Mouse (Mus musculus): ENCODE data around the gene Ankrd13d. TPM values are rescaled to one million over a fixed set of nuclear protein-coding genes. Genes with fewer than 3 reads are reported as not detected.

Gene Ankrd13d
- total RNA-seq, 2 experiments from 2014 or later: 1.0 to 1.4 TPM

- DNase-seq: no peak
- intact Hi-C loops (cut with DNase I): no loop called here
Observed at GRCm38 (mm10) chr19:4230415-4230814, 52.5 kb downstream of the Ankrd13d start.

DNA sequence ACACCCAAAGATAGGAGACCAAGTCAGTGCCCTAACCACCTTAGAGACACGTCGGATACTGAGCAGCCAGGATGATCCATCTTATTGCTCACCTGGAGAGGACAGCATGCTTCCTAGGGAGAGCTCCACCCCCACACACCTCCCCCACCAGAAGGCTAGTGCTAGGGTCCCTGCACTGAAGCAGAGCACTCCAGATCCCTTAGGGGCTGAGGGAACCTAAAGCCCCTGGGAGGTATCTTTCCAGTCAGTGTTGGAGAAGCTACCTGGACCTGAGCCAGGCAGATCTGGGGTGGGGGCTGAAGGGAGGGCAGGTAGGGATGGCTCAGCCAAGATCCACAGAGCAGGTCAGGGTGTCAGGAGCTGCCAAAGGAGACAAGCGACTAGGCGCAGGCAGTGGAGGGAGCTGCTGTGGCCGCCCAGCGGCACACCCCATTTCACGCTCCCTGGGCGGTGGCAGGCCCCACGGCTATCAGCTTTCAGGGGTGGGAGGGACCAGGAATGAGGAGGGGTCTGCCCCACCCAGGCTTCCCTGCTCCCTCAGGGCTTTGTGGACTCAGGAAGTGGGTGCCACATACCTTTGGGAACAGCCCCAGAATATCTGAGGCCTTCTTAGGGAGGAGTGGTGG, 53.4 kb downstream of the Ankrd13d start:
- peak in 1 of 2 experiments; percentile 22 for DNase-seq
- intact Hi-C loops (cut with DNase I): loop anchor here (2.0 to 5.0 kb wide), 4 partner anchors 57 to 177 kb away; partner anchors contain the start of gene Pitpnm1

GRCm38 (mm10) chr19:4228891-4229290, 54.0 kb downstream of the Ankrd13d start:
- no peak for DNase-seq
- intact Hi-C loops (cut with DNase I): loop anchor here (1.0 to 5.0 kb wide), 6 partner anchors 22 to 210 kb away; partner anchors contain the start of gene Pitpnm1

DNA sequence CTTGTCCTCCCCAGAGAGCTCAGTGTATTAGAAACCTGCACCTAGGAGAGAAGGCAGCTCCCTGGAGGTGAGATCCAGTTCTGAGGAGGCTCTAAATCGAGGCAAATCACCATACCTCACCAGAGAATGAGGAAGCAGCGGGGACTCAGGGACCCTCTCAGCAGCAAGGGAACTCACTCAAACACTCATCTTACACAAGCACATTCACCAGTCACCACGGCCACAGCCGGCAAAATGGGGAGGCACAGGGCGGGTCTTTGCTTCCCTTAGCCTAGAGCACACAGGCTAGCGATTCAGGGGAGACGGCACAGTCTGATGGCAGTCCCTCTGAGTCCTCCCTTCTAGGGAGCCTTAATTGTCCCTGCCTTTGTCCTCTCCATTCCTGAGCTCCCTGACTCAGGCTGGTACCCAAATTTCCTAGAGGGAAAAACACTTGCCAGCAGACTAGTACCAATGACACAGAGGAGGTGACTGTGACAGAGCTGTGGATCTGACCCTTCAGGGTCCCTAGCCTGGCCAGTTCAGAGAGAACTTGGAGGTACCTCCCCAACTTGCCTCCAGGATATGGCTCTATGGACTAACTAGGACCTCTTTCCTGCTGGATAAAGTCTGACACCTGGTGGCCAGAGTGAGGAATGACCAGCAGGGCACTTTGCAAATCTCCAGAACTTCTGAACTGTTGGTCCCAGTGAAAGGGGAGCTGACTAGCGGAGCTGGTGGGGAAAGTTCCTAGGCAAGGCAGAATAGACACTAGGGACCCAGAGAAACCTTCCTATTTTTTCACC, 54.9 kb downstream of the Ankrd13d start:
- peak; percentile 71 to 87 for DNase-seq
- intact Hi-C loops (cut with DNase I): loop anchor here (1.0 to 5.0 kb wide), 6 partner anchors 21 to 209 kb away; partner anchors contain the start of gene Pitpnm1

GRCm38 (mm10) chr19:4227446-4227845, 55.5 kb downstream of the Ankrd13d start:
- intact Hi-C loops (cut with DNase I): loop anchor here (5.0 kb wide), 2 partner anchors 55 to 175 kb away; no protein-coding TSS in a partner anchor
- DNase-seq: no peak

- no peak for DNase-seq
- intact Hi-C loops (cut with DNase I): loop anchor here (5.0 kb wide), 2 partner anchors 54 to 174 kb away; no protein-coding TSS in a partner anchor
Observed at GRCm38 (mm10) chr19:4226779-4227178, 56.2 kb downstream of the Ankrd13d start.

DNA sequence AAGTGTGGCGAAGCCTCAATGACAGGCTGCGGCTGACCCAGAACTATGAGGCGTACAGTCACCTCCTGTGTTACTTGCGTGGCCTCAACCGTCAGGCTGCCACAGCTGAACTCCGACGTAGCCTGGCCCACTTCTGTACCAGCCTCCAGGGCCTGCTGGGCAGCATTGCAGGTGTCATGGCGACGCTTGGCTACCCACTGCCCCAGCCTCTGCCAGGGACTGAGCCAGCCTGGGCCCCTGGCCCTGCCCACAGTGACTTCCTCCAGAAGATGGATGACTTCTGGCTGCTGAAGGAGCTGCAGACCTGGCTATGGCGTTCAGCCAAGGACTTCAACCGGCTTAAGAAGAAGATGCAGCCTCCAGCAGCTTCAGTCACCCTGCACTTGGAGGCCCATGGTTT, 60.8 kb downstream of the Ankrd13d start:
- intact Hi-C loops (cut with DNase I): no loop called here
- DNase-seq: no peak

DNA sequence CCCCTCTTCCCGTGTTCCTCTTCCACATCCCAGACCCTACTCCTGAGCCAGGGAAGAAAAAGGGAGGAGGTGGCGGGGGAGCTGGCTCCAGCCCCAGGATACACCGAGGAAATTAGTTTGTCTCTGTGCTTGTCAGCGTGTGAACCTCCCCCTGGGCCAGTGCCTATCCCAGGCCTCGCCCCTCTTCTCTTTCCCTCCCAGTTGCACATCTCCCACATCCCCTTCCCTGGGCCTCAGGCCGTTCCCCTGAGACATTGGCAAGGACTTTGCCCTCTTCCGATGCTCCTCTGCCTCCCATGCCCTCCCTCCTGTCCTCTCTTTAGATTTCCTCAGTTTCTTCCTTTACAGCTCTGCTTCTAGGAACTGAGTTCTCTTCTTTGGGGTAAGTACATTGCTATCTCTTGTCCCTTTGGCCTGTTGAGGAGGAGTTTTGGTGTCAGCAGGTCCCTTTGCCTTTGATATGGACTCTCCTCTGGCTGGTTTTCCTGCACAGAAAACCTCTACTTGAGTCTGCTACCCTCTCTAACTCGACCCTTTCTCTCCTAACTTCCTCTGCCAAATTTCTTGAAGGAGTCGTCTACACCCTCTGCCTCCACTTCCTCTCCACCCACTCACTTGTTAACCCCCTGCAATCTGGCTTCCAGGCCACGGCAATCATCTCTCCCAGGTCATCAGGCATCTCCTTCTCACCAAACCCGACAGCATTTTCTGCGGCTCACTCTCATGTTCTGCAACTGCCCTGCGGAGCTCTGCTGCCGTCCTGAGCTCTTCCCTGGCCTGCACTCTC, 61.8 kb downstream of the Ankrd13d start:
- peak in 1 of 2 experiments; percentile 43 for DNase-seq
- intact Hi-C loops (cut with DNase I): no loop called here

- intact Hi-C loops (cut with DNase I): no loop called here
- no peak for DNase-seq
Observed at GRCm38 (mm10) chr19:4220416-4220815, 62.5 kb downstream of the Ankrd13d start.

Small RNAs within 50 kb of the gene (microRNA-seq; reads per million reads assigned to microRNA genes)
- 0.54 to 7.1 reads per million in 2 experiments for gene Mir6985

Other genes with a start within 250 kb of the Ankrd13d start
- 100 to 1,000 TPM; 257 to 271 TPM for gene Gstp1, start 245.2 kb downstream of the Ankrd13d start, total RNA-seq (2021)
- 10 to 100 TPM; 80.8 to 90.7 TPM for gene Gstp2, start 237.1 kb downstream of the Ankrd13d start, total RNA-seq (2021)
- gene Gstp3, start 223.6 kb downstream of the Ankrd13d start, total RNA-seq (2021): not detected
- not detected for gene Cabp2, start 201.6 kb downstream of the Ankrd13d start, total RNA-seq (2021)
- 10 to 100 TPM; 24.2 to 27.5 TPM for gene Cdk2ap2, start 186.0 kb downstream of the Ankrd13d start, total RNA-seq (2021)
- 10 to 100 TPM; 25.0 to 26.4 TPM for gene Pitpnm1, start 183.1 kb downstream of the Ankrd13d start, total RNA-seq (2021)
- gene Aip, start 157.3 kb downstream of the Ankrd13d start, total RNA-seq (2021): 10 to 100 TPM; 47.0 to 60.6 TPM
- gene Gpr152, start 143.3 kb downstream of the Ankrd13d start, total RNA-seq (2021): not detected
- not detected for gene Cabp4, start 139.1 kb downstream of the Ankrd13d start, total RNA-seq (2021)
- gene Coro1b, start 134.5 kb downstream of the Ankrd13d start, total RNA-seq (2021): 10 to 100 TPM; 61.9 to 70.9 TPM
- 1 to 10 TPM; 3.2 to 6.7 TPM for gene Ptprcap, start 129.5 kb downstream of the Ankrd13d start, total RNA-seq (2021)
- 10 to 100 TPM; 21.6 to 23.6 TPM for gene Rps6kb2, start 119.8 kb downstream of the Ankrd13d start, total RNA-seq (2021)
- gene Carns1, start 107.7 kb downstream of the Ankrd13d start, total RNA-seq (2021): 10 to 100 TPM; 36.1 to 43.3 TPM
- gene Tbc1d10c, start 91.9 kb downstream of the Ankrd13d start, total RNA-seq (2021): 1 to 10 TPM; 4.0 to 7.5 TPM
- 100 to 1,000 TPM; 368 to 404 TPM for gene Ppp1ca, start 91.1 kb downstream of the Ankrd13d start, total RNA-seq (2021)
- gene Rad9a, start 81.5 kb downstream of the Ankrd13d start, total RNA-seq (2021): 1 to 10 TPM; 4.7 to 5.0 TPM
- gene Clcf1, start 68.9 kb downstream of the Ankrd13d start, total RNA-seq (2021): 1 to 10 TPM; 1.6 to 2.0 TPM
- not detected for gene AC109138.7, start 68.8 kb downstream of the Ankrd13d start, total RNA-seq (2021)
- gene Pold4, start 51.2 kb downstream of the Ankrd13d start, total RNA-seq (2021): 10 to 100 TPM in 1 of 2 experiments, 1 to 10 TPM in 1; 9.5 to 10.8 TPM
- gene Ssh3, start 14.0 kb downstream of the Ankrd13d start, total RNA-seq (2021): 1 to 10 TPM; 7.2 to 9.9 TPM
- 10 to 100 TPM; 54.1 to 59.4 TPM for gene Grk2, start 23.1 kb upstream of the Ankrd13d start, total RNA-seq (2021)
- gene Kdm2a, start 115.1 kb upstream of the Ankrd13d start, total RNA-seq (2021): 10 to 100 TPM; 47.6 to 49.5 TPM
- gene Rhod, start 156.3 kb upstream of the Ankrd13d start, total RNA-seq (2021): 1 to 10 TPM; 5.9 to 6.6 TPM
- 1 to 10 TPM; 1.8 to 5.0 TPM for gene Syt12, start 194.3 kb upstream of the Ankrd13d start, total RNA-seq (2021)
- under 1 TPM in 1 of 2 experiments, not detected in 1; 0.48 TPM for gene 2010003K11Rik, start 215.4 kb upstream of the Ankrd13d start, total RNA-seq (2021)
- 10 to 100 TPM in 1 of 2 experiments, 1 to 10 TPM in 1; 6.4 to 21.2 TPM for gene Pcx, start 227.3 kb upstream of the Ankrd13d start, total RNA-seq (2021)